Mouse (Mus musculus) layer of hippocampus, adult 11-12 months (tissue): ENCODE results near the gene Tcp11l1.

Source experiments
- DNase-seq: peaks from one replicate; pipeline ENCODE4 v3.0.0; 2022; ENCODE audit warnings: low spot score

Gene Tcp11l1

GRCm38 (mm10) chr2:104710670-104711370 is 1.1 kb downstream of the Tcp11l1 start:
- no peak for DNase-seq

DNA sequence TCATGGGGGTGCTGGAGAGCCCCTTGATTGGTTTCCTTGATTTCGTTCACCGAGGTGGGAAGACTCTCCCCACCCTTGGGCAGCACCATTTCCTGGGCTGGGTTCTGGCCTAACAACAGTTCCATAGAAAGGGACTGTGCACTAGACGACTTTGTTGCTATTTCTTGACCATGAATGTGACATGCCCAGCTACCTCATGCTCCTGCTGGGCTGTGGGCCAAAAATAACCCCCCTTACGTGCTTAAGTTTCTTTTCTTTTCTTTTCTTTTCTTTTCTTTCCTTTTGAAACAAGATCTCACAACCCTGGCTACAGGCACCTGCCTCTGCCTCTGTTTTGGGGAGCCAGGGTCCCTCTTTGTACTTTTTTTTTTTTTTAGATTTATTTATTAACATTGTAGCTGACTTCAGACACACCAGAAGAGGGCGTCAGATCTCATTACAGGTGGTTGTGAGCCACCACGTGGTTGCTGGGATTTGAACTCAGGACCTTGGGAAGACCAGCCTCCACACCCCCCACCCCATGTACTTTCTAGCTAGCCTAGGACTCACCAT is 2.1 kb downstream of the Tcp11l1 start:
- DNase-seq: no peak

- no peak for DNase-seq
Observed at GRCm38 (mm10) chr2:104704355-104704754, 7.6 kb downstream of the Tcp11l1 start.

- no peak for DNase-seq
Observed at GRCm38 (mm10) chr2:104703158-104703557, 8.8 kb downstream of the Tcp11l1 start.

- DNase-seq: no peak
Observed at GRCm38 (mm10) chr2:104699659-104700058, 12.3 kb downstream of the Tcp11l1 start.

DNA sequence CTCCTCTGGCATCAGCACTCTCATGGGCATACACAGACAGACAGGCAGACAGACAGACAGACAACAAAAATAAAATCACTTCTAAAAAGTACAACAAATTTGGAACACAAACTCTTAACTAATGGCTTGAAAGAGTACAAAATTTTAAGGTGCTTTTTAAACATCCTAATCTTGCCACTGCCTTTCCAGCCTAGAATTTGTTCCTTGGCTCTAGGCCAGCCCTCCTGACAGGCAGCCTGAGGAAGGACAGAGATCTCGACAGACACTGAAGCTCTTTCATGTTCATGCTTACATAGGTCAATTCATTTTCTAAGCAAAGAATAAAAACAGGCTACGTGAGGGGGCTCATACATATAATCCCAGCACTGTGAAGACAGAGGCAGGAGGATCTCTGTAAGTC is 19.4 kb downstream of the Tcp11l1 start:
- no peak for DNase-seq

DNA sequence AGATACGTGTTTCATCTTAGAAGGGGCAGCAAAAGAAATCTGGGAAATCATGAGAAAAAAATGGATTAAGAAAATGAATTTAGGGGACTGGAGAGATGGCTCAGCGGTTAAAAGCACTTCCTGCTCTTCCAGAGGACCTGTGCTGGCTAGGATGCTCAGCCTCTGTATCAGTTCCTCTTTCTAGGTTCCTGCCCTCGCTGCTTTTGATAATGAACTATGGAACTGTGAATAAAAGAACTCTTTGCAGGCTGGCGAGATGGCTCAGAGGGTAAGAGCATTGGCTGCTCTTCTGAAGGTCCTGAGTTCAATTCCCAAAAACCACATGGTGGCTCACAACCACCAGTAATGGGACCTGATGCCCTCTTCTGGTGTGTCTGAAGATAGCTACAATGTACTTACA is 21.2 kb downstream of the Tcp11l1 start:
- DNase-seq: no peak

GRCm38 (mm10) chr2:104688724-104689123 is 23.2 kb downstream of the Tcp11l1 start:
- no peak for DNase-seq

DNA sequence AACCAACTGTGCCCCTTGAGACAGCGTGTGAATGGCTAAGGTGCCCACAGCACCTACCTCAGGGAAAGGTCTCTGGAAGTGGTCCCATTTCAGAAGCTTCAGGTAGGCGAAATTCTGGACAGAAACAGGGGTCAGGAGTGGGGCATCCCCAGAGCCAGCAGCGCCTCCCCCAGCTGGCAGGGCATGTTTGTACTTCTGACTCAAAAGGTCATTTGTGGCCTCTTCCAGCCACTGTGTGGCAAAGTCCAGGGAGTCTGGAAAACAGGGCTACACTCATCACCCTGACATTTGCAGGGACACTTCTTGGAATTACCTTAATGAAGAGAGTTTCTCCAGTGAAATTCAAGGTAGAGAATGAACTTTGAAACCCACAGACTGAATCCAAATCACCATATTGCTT is 23.6 kb downstream of the Tcp11l1 start:
- DNase-seq: no peak

GRCm38 (mm10) chr2:104687261-104687660 is 24.7 kb downstream of the Tcp11l1 start:
- no peak for DNase-seq

DNA sequence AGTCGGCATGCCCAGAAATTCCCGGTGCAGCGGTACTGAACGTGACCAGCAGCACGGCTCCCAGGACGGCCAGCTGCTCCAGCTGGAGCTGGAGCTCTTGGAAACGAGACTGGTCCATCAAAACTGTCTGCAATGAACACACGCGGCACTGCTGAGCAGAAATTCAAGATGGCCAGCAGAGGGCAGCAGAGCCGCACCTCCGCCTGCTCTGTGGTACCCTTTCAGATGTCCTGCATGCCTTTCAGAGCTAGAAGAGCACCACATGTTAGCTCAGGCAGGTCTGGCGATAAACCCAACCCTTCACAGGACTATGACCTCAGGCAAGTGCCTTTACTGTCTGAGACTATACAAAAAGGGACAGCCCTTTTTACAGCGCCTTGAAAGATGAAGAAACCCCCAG is 26.6 kb downstream of the Tcp11l1 start:
- DNase-seq: peak; percentile 70

- DNase-seq: no peak
Observed at GRCm38 (mm10) chr2:104684771-104685170, 27.2 kb downstream of the Tcp11l1 start.

DNA sequence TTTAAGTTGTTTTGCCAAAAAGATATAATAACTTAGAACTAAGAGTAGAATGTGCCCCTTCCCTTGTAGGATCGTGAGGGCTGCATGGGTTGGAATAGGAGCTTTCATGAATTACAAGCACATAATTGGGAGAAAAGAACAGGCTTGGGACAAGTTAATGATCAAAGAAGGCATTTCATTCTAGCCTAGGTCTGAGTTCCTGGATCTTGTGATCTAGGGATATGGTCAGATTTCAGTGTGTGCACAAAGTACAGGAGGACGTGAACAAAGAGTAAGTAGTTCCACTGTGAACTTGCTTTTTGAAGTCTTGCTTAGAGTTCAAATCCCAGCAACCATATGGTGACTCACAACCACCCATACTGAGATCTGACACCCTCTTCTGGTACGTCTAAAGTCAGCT is 34.6 kb downstream of the Tcp11l1 start:
- no peak for DNase-seq

GRCm38 (mm10) chr2:104671724-104672123 is 40.2 kb downstream of the Tcp11l1 start:
- DNase-seq: no peak

DNA sequence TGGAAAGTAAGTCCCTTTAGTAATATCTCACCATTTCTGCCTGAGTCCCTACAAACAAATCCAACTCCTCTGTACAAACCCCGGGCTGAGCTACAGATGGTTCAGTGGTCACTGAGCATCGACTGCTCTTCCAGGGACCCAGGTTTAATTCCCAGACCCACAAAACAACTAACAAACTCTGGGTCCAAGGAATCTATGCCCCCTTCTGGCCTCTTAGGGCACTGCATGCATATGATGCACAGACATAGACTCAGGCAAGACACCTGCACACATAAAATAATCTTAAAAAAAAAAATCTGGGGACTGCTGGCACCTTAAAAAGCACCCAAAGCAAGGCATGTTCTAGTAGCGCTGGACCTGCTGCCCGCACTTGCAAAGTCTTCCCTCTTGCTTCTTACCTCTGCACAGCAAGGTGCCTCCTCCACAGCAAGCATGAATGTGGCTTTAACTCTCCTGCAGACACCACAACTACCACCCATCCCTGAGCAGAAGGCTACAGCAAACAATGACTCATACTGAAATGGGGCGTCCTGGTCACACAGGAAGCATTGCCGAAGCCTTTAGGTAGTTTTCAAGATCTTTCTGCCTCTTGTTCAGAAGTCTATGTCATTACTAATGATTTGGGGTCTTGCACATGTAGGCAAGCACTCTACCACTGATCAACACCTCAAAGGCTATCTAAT is 42.7 kb downstream of the Tcp11l1 start:
- no peak for DNase-seq

- DNase-seq: no peak
Observed at GRCm38 (mm10) chr2:104663372-104664100, 48.4 kb downstream of the Tcp11l1 start.

DNA sequence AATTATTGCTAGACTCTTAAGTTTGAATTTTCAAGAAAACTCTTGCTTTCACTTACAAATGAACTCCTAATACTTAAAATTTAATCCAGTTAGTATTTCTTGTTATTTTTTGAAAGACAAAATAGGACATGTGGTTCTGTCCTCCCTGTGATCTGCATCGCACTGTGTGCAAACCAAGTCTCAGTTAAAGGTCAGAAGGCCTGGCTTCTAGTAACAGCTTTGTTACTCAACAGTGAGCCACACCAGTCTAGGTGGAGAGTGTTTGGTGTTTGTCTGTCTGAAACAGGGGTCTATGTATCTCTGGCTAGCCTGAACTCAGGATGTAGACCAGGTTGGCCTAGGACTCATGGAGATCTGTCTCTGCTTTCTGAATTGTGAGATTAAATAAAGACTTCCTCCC is 53.3 kb downstream of the Tcp11l1 start:
- no peak for DNase-seq

GRCm38 (mm10) chr2:104615985-104616711 is 95.8 kb downstream of the Tcp11l1 start:
- DNase-seq: no peak

- no peak for DNase-seq
Observed at GRCm38 (mm10) chr2:104614786-104615185, 97.2 kb downstream of the Tcp11l1 start.
